Mouse (Mus musculus): Measurements from ENCODE around the gene Rln1. TPM values are rescaled to one million over a fixed set of nuclear protein-coding genes. Genes with fewer than 3 reads are reported as not detected.
A peak's percentile ranks its signal among the peaks of the same experiment; 100 is the strongest.

The Rln1 gene
- polyA plus RNA-seq, 1 experiment from 2014 or later: 0.20 TPM

- ATAC-seq (ENCODE audit: insufficient number of reproducible peaks, insufficient read depth, low FRiP score, low read depth): no peak
- H3K36me3 ChIP-seq (ENCODE audit: control insufficient read depth, insufficient read depth, low read length): peaks cover 35% of the 10 kb centered on the region
- 91% methylated on average over 8 of the region's 8 CpGs for WGBS
Observed at GRCm38 (mm10) chr19:29311791-29312190, 22.7 kb downstream of the Rln1 start.

DNA sequence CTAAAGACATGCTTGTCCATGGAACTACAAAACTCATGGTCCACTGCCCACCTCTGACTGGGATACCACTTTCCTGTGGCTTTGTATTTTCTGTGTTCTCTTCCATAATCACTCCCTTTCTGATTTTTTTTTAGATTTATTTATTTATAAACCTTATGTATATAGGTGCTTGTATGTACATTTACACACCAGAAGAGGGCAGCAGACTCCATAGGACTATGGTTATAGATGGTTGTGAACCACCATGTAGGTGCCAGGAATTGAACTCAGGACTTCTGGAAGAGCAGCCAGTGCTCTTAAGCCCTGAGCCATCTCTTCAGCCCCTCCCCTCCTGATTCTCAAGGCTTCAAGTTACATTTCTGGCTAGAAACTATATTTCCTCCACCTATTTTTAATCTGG, 25.6 kb downstream of the Rln1 start:
- H3K36me3 ChIP-seq (ENCODE audit: control insufficient read depth, insufficient read depth, low read length): peaks cover 45% of the 10 kb centered on the region

More at GRCm38 (mm10) chr19:29311791-29312190, 22.7 kb downstream of the Rln1 start:
- H3K4me3 ChIP-seq (ENCODE audit: control insufficient read depth in 1 of 2, insufficient read depth in 1 of 2, low read depth in 1 of 2, low read length in 2 of 2): no peak overlapping the region
- no peak overlapping the region for H3K9ac ChIP-seq (ENCODE audit: low read length)
- no peak overlapping the region for H3K4me2 ChIP-seq (ENCODE audit: low read length)
- H3K4me1 ChIP-seq (ENCODE audit: control insufficient read depth in 2 of 2, insufficient read depth in 2 of 2, low read length in 2 of 2): no peaks in the 10 kb centered on the region
- H3K27ac ChIP-seq (replicated peaks in 1 of 2; ENCODE audit: control insufficient read depth in 1 of 2, insufficient read depth in 1 of 2, low read depth in 2 of 2, low read length in 2 of 2): no peak overlapping the region
- no peaks in the 10 kb centered on the region for H3K27me3 ChIP-seq (ENCODE audit: control insufficient read depth, insufficient read depth, low read length)
- peaks cover 8% of the 10 kb centered on the region; the same call in 1 of the 2 replicates for H3K9me3 ChIP-seq (ENCODE audit: control insufficient read depth, low read length)

GRCm38 (mm10) chr19:29302119-29302518, 32.4 kb downstream of the Rln1 start:
- Histone ChIP-seq H3K4me1 (ENCODE audit: control insufficient read depth in 2 of 2, insufficient read depth in 2 of 2, low read length in 2 of 2) (no peaks in the 10 kb centered on the region), H3K27me3 (ENCODE audit: control insufficient read depth, insufficient read depth, low read length) (no peaks in the 10 kb centered on the region), H3K27ac (replicated peaks in 1 of 2; ENCODE audit: control insufficient read depth in 1 of 2, insufficient read depth in 1 of 2, low read depth in 2 of 2, low read length in 2 of 2) (no peak overlapping the region), H3K4me2 (ENCODE audit: low read length) (no peak overlapping the region), H3K9me3 (ENCODE audit: control insufficient read depth, low read length) (no peaks in the 10 kb centered on the region), H3K9ac (ENCODE audit: low read length) (no peak overlapping the region), H3K4me3 (ENCODE audit: control insufficient read depth in 1 of 2, insufficient read depth in 1 of 2, low read depth in 1 of 2, low read length in 2 of 2) (no peak overlapping the region), H3K36me3 (ENCODE audit: control insufficient read depth, insufficient read depth, low read length) (peaks cover 61% of the 10 kb centered on the region)
- WGBS: 89% methylated on average over 2 of the region's 2 CpGs
- ATAC-seq (ENCODE audit: insufficient number of reproducible peaks, insufficient read depth, low FRiP score, low read depth): no peak

More for the DNA sequence above, 25.6 kb downstream of the Rln1 start:
- Histone ChIP-seq H3K4me1 (ENCODE audit: control insufficient read depth in 2 of 2, insufficient read depth in 2 of 2, low read length in 2 of 2) (no peaks in the 10 kb centered on the region), H3K27ac (replicated peaks in 1 of 2; ENCODE audit: control insufficient read depth in 1 of 2, insufficient read depth in 1 of 2, low read depth in 2 of 2, low read length in 2 of 2) (no peak overlapping the region), H3K27me3 (ENCODE audit: control insufficient read depth, insufficient read depth, low read length) (no peaks in the 10 kb centered on the region), H3K4me2 (ENCODE audit: low read length) (no peak overlapping the region), H3K9me3 (ENCODE audit: control insufficient read depth, low read length) (no peaks in the 10 kb centered on the region), H3K4me3 (ENCODE audit: control insufficient read depth in 1 of 2, insufficient read depth in 1 of 2, low read depth in 1 of 2, low read length in 2 of 2) (no peak overlapping the region), H3K9ac (ENCODE audit: low read length) (no peak overlapping the region)
- no peak for ATAC-seq (ENCODE audit: insufficient number of reproducible peaks, insufficient read depth, low FRiP score, low read depth)

- Histone ChIP-seq H3K27me3 (ENCODE audit: control insufficient read depth, insufficient read depth, low read length) (no peaks in the 10 kb centered on the region), H3K4me1 (ENCODE audit: control insufficient read depth in 2 of 2, insufficient read depth in 2 of 2, low read length in 2 of 2) (no peaks in the 10 kb centered on the region), H3K4me2 (ENCODE audit: low read length) (no peak overlapping the region), H3K9me3 (ENCODE audit: control insufficient read depth, low read length) (no peaks in the 10 kb centered on the region), H3K4me3 (ENCODE audit: control insufficient read depth in 1 of 2, insufficient read depth in 1 of 2, low read depth in 1 of 2, low read length in 2 of 2) (no peak overlapping the region), H3K9ac (ENCODE audit: low read length) (no peak overlapping the region), H3K36me3 (ENCODE audit: control insufficient read depth, insufficient read depth, low read length) (peaks cover 68% of the 10 kb centered on the region), H3K27ac (replicated peaks in 1 of 2; ENCODE audit: control insufficient read depth in 1 of 2, insufficient read depth in 1 of 2, low read depth in 2 of 2, low read length in 2 of 2) (no peak overlapping the region)
- ATAC-seq (ENCODE audit: insufficient number of reproducible peaks, insufficient read depth, low FRiP score, low read depth): no peak
- 85% methylated on average over 13 of the region's 13 CpGs for WGBS
Observed at GRCm38 (mm10) chr19:29300919-29301318, 33.6 kb downstream of the Rln1 start.

DNA sequence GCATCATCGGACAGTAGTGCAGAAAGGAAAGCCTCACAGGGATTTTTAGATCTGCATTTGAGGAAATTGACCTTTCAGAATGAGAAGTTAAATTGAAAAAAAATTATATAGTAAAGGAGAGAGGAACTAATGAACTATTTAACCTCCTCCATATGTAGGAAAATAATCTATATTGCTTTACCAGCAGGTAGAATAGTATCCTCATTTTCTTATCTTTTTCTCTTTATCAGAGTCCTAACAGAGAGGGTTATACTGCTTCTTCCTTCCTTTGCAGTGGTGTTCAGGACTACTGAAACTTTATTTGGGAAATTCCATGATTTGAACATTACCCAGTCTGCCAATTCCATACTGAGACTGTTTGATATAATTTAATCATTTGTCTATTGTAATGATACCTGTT, 37.1 kb downstream of the Rln1 start:
- no peaks in the 10 kb centered on the region for H3K27me3 ChIP-seq (ENCODE audit: control insufficient read depth, insufficient read depth, low read length)
- no peak overlapping the region for H3K9ac ChIP-seq (ENCODE audit: low read length)
- H3K9me3 ChIP-seq (ENCODE audit: control insufficient read depth, low read length): no peaks in the 10 kb centered on the region
- H3K27ac ChIP-seq (replicated peaks in 1 of 2; ENCODE audit: control insufficient read depth in 1 of 2, insufficient read depth in 1 of 2, low read depth in 2 of 2, low read length in 2 of 2): no peak overlapping the region
- H3K4me1 ChIP-seq (ENCODE audit: control insufficient read depth in 2 of 2, insufficient read depth in 2 of 2, low read length in 2 of 2): peaks cover 2% of the 10 kb centered on the region in 2 experiments; a peak in 3 of 4 replicates
- ATAC-seq (ENCODE audit: insufficient number of reproducible peaks, insufficient read depth, low FRiP score, low read depth): no peak
- WGBS: 94% methylated on average over 1 of the region's 1 CpGs
- H3K4me2 ChIP-seq (ENCODE audit: low read length): no peak overlapping the region
- H3K36me3 ChIP-seq (ENCODE audit: control insufficient read depth, insufficient read depth, low read length): peaks cover 67% of the 10 kb centered on the region
- H3K4me3 ChIP-seq (ENCODE audit: control insufficient read depth in 1 of 2, insufficient read depth in 1 of 2, low read depth in 1 of 2, low read length in 2 of 2): no peak overlapping the region

DNA sequence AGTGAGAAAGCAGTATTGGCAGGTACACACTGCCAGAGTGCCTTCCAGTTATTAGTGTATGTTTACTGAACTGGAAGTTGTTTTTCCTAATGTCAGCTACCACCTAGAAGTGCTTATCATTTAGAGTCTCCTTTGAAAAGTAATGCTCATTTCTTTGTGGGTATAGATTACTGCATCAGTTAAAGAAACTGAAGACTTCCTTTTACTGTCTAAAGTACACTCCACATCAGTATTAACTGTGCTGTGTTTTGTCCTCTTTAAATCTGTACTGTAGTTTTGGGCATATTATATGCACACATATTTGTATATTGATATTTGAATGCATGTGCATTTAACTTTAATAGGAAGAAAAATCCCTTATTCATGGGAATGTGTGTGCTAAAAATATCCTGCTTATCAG, 38.3 kb downstream of the Rln1 start:
- H3K36me3 ChIP-seq (ENCODE audit: control insufficient read depth, insufficient read depth, low read length): peaks cover 69% of the 10 kb centered on the region
- no peak overlapping the region for H3K27ac ChIP-seq (replicated peaks in 1 of 2; ENCODE audit: control insufficient read depth in 1 of 2, insufficient read depth in 1 of 2, low read depth in 2 of 2, low read length in 2 of 2)
- H3K4me3 ChIP-seq (ENCODE audit: control insufficient read depth in 1 of 2, insufficient read depth in 1 of 2, low read depth in 1 of 2, low read length in 2 of 2): no peak overlapping the region
- H3K9me3 ChIP-seq (ENCODE audit: control insufficient read depth, low read length): no peaks in the 10 kb centered on the region
- H3K27me3 ChIP-seq (ENCODE audit: control insufficient read depth, insufficient read depth, low read length): no peaks in the 10 kb centered on the region
- ATAC-seq (ENCODE audit: insufficient number of reproducible peaks, insufficient read depth, low FRiP score, low read depth): no peak
- no peak overlapping the region for H3K9ac ChIP-seq (ENCODE audit: low read length)
- no peak overlapping the region for H3K4me2 ChIP-seq (ENCODE audit: low read length)
- peaks cover 5 to 6% of the 10 kb centered on the region in 2 experiments; a peak in 3 of 4 replicates for H3K4me1 ChIP-seq (ENCODE audit: control insufficient read depth in 2 of 2, insufficient read depth in 2 of 2, low read length in 2 of 2)

DNA sequence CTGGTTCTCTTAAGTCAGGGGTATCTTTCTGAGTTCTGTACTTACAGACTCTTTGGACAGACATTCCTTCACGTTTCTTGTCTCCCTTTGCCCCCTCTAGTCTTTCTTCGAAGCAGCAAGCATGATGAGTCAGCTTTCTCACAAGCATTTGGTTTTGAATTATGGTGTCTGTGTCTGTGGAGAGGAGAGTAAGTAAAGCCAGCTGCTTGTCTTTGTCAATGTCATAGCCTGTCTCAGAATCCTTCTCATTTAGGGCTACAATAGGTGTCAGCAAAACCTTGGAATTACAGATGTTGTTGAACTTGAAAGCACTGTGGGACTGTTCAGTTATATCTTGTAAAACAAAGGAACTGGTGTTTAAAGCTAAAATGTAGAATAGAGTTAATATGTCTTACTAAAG, 39.7 kb downstream of the Rln1 start:
- no peak overlapping the region for H3K27ac ChIP-seq (replicated peaks in 1 of 2; ENCODE audit: control insufficient read depth in 1 of 2, insufficient read depth in 1 of 2, low read depth in 2 of 2, low read length in 2 of 2)
- no peak overlapping the region for H3K4me2 ChIP-seq (ENCODE audit: low read length)
- peaks cover 5 to 6% of the 10 kb centered on the region in 2 experiments; a peak in 3 of 4 replicates for H3K4me1 ChIP-seq (ENCODE audit: control insufficient read depth in 2 of 2, insufficient read depth in 2 of 2, low read length in 2 of 2)
- ATAC-seq (ENCODE audit: insufficient number of reproducible peaks, insufficient read depth, low FRiP score, low read depth): no peak
- no peak overlapping the region for H3K4me3 ChIP-seq (ENCODE audit: control insufficient read depth in 1 of 2, insufficient read depth in 1 of 2, low read depth in 1 of 2, low read length in 2 of 2)
- peaks cover 61% of the 10 kb centered on the region for H3K36me3 ChIP-seq (ENCODE audit: control insufficient read depth, insufficient read depth, low read length)
- H3K9me3 ChIP-seq (ENCODE audit: control insufficient read depth, low read length): no peaks in the 10 kb centered on the region
- H3K9ac ChIP-seq (ENCODE audit: low read length): no peak overlapping the region
- no peaks in the 10 kb centered on the region for H3K27me3 ChIP-seq (ENCODE audit: control insufficient read depth, insufficient read depth, low read length)
- 69% methylated on average over 2 of the region's 2 CpGs for WGBS

DNA sequence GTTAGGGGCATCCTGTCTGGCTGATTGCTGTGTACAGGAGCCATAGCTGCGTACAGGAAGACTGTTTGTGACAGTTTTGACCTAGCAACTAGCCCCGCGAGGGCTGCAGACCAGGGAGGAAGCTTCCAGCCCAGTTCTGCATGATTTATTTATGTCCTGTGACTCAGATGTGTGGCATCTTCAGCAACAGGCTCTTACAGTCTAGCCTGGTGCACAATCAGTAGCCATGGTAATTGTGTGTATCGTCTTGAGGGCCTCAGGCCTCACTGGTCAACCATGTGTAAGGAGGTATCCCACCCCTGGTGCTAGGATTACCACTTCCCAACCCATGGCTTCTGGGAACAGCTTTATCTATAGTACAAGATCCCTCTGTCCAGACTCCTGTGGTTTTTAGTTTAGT, 41.9 kb downstream of the Rln1 start:
- peaks cover 53% of the 10 kb centered on the region for H3K36me3 ChIP-seq (ENCODE audit: control insufficient read depth, insufficient read depth, low read length)
- peak overlapping the region in 1 of 2 experiments; percentile 3; a peak in 2 of 4 replicates for H3K27ac ChIP-seq (replicated peaks in 1 of 2; ENCODE audit: control insufficient read depth in 1 of 2, insufficient read depth in 1 of 2, low read depth in 2 of 2, low read length in 2 of 2)

More for the DNA sequence above, 41.9 kb downstream of the Rln1 start:
- Histone ChIP-seq H3K27me3 (ENCODE audit: control insufficient read depth, insufficient read depth, low read length) (no peaks in the 10 kb centered on the region), H3K4me1 (ENCODE audit: control insufficient read depth in 2 of 2, insufficient read depth in 2 of 2, low read length in 2 of 2) (peaks cover 5 to 6% of the 10 kb centered on the region in 2 experiments; a peak in 3 of 4 replicates), H3K9ac (ENCODE audit: low read length) (no peak overlapping the region), H3K9me3 (ENCODE audit: control insufficient read depth, low read length) (no peaks in the 10 kb centered on the region), H3K4me3 (ENCODE audit: control insufficient read depth in 1 of 2, insufficient read depth in 1 of 2, low read depth in 1 of 2, low read length in 2 of 2) (no peak overlapping the region), H3K4me2 (ENCODE audit: low read length) (no peak overlapping the region)
- ATAC-seq (ENCODE audit: insufficient number of reproducible peaks, insufficient read depth, low FRiP score, low read depth): no peak
- 40% methylated on average over 4 of the region's 4 CpGs for WGBS

Data from heart, embryonic 14.5 days (tissue).